Mouse (Mus musculus): ENCODE results near the gene 1520401A03Rik. TPM values are rescaled to one million over a fixed set of nuclear protein-coding genes. Genes with fewer than 3 reads are reported as not detected.
A peak's percentile ranks its signal among the peaks of the same experiment; 100 is the strongest.

The 1520401A03Rik gene
- polyA plus RNA-seq, 1 experiment from 2014 or later = 0.30 TPM

GRCm38 (mm10) chr17:23706212-23706611, 16.4 kb downstream of the 1520401A03Rik start:
- Histone ChIP-seq H3K9me3 (replicated peaks; ENCODE audit: low read length) (no peaks in the 10 kb centered on the region), H3K4me3 (replicated peaks; ENCODE audit: low read depth, low read length) (no peak overlapping the region), H3K4me1 (replicated peaks; ENCODE audit: insufficient read depth, low read length) (no peaks in the 10 kb centered on the region), H3K9ac (ENCODE audit: low read depth, low read length) (no peak overlapping the region), H3K4me2 (ENCODE audit: low read length) (no peak overlapping the region), H3K27ac (no peak overlapping the region), H3K27me3 (ENCODE audit: insufficient read depth, low read length) (no peaks in the 10 kb centered on the region), H3K36me3 (ENCODE audit: insufficient read depth, low read length) (no peaks in the 10 kb centered on the region)
- peak; percentile 58 for ATAC-seq (replicated peaks; ENCODE audit: low FRiP score, low read depth)
- peak; percentile 84 for DNase-seq (ENCODE audit: low spot score)
- 1% methylated on average over 3 of the region's 3 CpGs for WGBS
- peak; percentile 95 for TF ChIP-seq CTCF (IDR thresholded peaks at IDR 0.05; ENCODE audit: low read depth)

- peak; percentile 27; the same call in 1 of the 2 replicates for ATAC-seq (replicated peaks; ENCODE audit: low FRiP score, low read depth)
- Histone ChIP-seq H3K4me1 (replicated peaks; ENCODE audit: insufficient read depth, low read length) (no peaks in the 10 kb centered on the region), H3K9ac (ENCODE audit: low read depth, low read length) (no peak overlapping the region), H3K4me3 (replicated peaks; ENCODE audit: low read depth, low read length) (no peak overlapping the region), H3K27ac (no peak overlapping the region), H3K36me3 (ENCODE audit: insufficient read depth, low read length) (no peaks in the 10 kb centered on the region), H3K27me3 (ENCODE audit: insufficient read depth, low read length) (no peaks in the 10 kb centered on the region), H3K4me2 (ENCODE audit: low read length) (no peak overlapping the region), H3K9me3 (replicated peaks; ENCODE audit: low read length) (no peaks in the 10 kb centered on the region)
- no peak for TF ChIP-seq CTCF (IDR thresholded peaks at IDR 0.05; ENCODE audit: low read depth)
- WGBS = 86% methylated on average over 7 of the region's 7 CpGs
- DNase-seq (ENCODE audit: low spot score) = no peak
Observed at GRCm38 (mm10) chr17:23705525-23706104, 17.0 kb downstream of the 1520401A03Rik start.

- H3K4me1 ChIP-seq (replicated peaks; ENCODE audit: insufficient read depth, low read length) = no peaks in the 10 kb centered on the region
- no peak for TF ChIP-seq CTCF (IDR thresholded peaks at IDR 0.05; ENCODE audit: low read depth)
- H3K36me3 ChIP-seq (ENCODE audit: insufficient read depth, low read length) = no peaks in the 10 kb centered on the region
- no peak overlapping the region for H3K27ac ChIP-seq
- no peak overlapping the region for H3K4me3 ChIP-seq (replicated peaks; ENCODE audit: low read depth, low read length)
- no peaks in the 10 kb centered on the region for H3K27me3 ChIP-seq (ENCODE audit: insufficient read depth, low read length)
- WGBS = 38% methylated on average over 7 of the region's 7 CpGs
- DNase-seq (ENCODE audit: low spot score) (no peak), ATAC-seq (replicated peaks; ENCODE audit: low FRiP score, low read depth) (no peak)
- H3K9ac ChIP-seq (ENCODE audit: low read depth, low read length) = no peak overlapping the region
- H3K9me3 ChIP-seq (replicated peaks; ENCODE audit: low read length) = no peaks in the 10 kb centered on the region
- no peak overlapping the region for H3K4me2 ChIP-seq (ENCODE audit: low read length)
Observed at GRCm38 (mm10) chr17:23704741-23705140, 17.8 kb downstream of the 1520401A03Rik start.

GRCm38 (mm10) chr17:23703301-23703700, 19.3 kb downstream of the 1520401A03Rik start:
- Histone ChIP-seq H3K9me3 (replicated peaks; ENCODE audit: low read length) (no peaks in the 10 kb centered on the region), H3K27me3 (ENCODE audit: insufficient read depth, low read length) (no peaks in the 10 kb centered on the region), H3K9ac (ENCODE audit: low read depth, low read length) (no peak overlapping the region), H3K4me3 (replicated peaks; ENCODE audit: low read depth, low read length) (no peak overlapping the region), H3K36me3 (ENCODE audit: insufficient read depth, low read length) (no peaks in the 10 kb centered on the region), H3K4me1 (replicated peaks; ENCODE audit: insufficient read depth, low read length) (0 out of 2 replicates have a peak, but pooled peaks cover 3% of the 10 kb centered on the region), H3K4me2 (ENCODE audit: low read length) (no peak overlapping the region), H3K27ac (no peak overlapping the region)
- 89% methylated on average over 9 of the region's 9 CpGs for WGBS
- ATAC-seq (replicated peaks; ENCODE audit: low FRiP score, low read depth) (no peak), DNase-seq (ENCODE audit: low spot score) (no peak)
- no peak for TF ChIP-seq CTCF (IDR thresholded peaks at IDR 0.05; ENCODE audit: low read depth)

- WGBS = under 1% methylated on average over 28 of the region's 28 CpGs
- H3K27ac ChIP-seq = peak overlapping the region; percentile 47; the same call in 1 of the 2 replicates
- H3K4me2 ChIP-seq (ENCODE audit: low read length) = peak overlapping the region; percentile 100
- TF ChIP-seq CTCF (IDR thresholded peaks at IDR 0.05; ENCODE audit: low read depth) = peak; percentile 81
- ATAC-seq (replicated peaks; ENCODE audit: low FRiP score, low read depth) (peak; percentile 94), DNase-seq (ENCODE audit: low spot score) (peak; percentile 96)
- H3K9me3 ChIP-seq (replicated peaks; ENCODE audit: low read length) = no peaks in the 10 kb centered on the region
- H3K4me1 ChIP-seq (replicated peaks; ENCODE audit: insufficient read depth, low read length) = 0 out of 2 replicates have a peak, but pooled peaks cover 3% of the 10 kb centered on the region
- peak overlapping the region; percentile 65 for H3K9ac ChIP-seq (ENCODE audit: low read depth, low read length)
- peak overlapping the region; percentile 63 for H3K4me3 ChIP-seq (replicated peaks; ENCODE audit: low read depth, low read length)
- no peaks in the 10 kb centered on the region for H3K27me3 ChIP-seq (ENCODE audit: insufficient read depth, low read length)
- H3K36me3 ChIP-seq (ENCODE audit: insufficient read depth, low read length) = no peaks in the 10 kb centered on the region
Observed at GRCm38 (mm10) chr17:23700079-23700478, 22.5 kb downstream of the 1520401A03Rik start.

GRCm38 (mm10) chr17:23699131-23700077, 23.2 kb downstream of the 1520401A03Rik start:
- under 1% methylated on average over 73 of the region's 101 CpGs for WGBS
- peak; percentile 48 for DNase-seq (ENCODE audit: low spot score)
- peak overlapping the region; percentile 100 for H3K4me2 ChIP-seq (ENCODE audit: low read length)

More at GRCm38 (mm10) chr17:23699131-23700077, 23.2 kb downstream of the 1520401A03Rik start:
- Histone ChIP-seq H3K9me3 (replicated peaks; ENCODE audit: low read length) (no peaks in the 10 kb centered on the region), H3K4me1 (replicated peaks; ENCODE audit: insufficient read depth, low read length) (0 out of 2 replicates have a peak, but pooled peaks cover 8% of the 10 kb centered on the region), H3K27me3 (ENCODE audit: insufficient read depth, low read length) (no peaks in the 10 kb centered on the region), H3K36me3 (ENCODE audit: insufficient read depth, low read length) (no peaks in the 10 kb centered on the region), H3K27ac (peak overlapping the region; percentile 47; the same call in 1 of the 2 replicates), H3K9ac (ENCODE audit: low read depth, low read length) (peak overlapping the region; percentile 65), H3K4me3 (replicated peaks; ENCODE audit: low read depth, low read length) (peak overlapping the region; percentile 63)
- peak; percentile 45 for ATAC-seq (replicated peaks; ENCODE audit: low FRiP score, low read depth)
- peak; percentile 10; the same call in 1 of the 2 replicates for TF ChIP-seq CTCF (IDR thresholded peaks at IDR 0.05; ENCODE audit: low read depth)
